Mouse (Mus musculus) kidney, adult 11 months (tissue): ENCODE results near the gene Il22ra1.

Experiments used
- DNase-seq: peaks from one replicate; pipeline ENCODE4 v3.0.0; 2022

The Il22ra1 gene

GRCm38 (mm10) chr4:135771592-135771991, 43.6 kb downstream of the Il22ra1 start:
- no peak for DNase-seq

- no peak for DNase-seq
Observed at GRCm38 (mm10) chr4:135772671-135773070, 44.7 kb downstream of the Il22ra1 start.

DNA sequence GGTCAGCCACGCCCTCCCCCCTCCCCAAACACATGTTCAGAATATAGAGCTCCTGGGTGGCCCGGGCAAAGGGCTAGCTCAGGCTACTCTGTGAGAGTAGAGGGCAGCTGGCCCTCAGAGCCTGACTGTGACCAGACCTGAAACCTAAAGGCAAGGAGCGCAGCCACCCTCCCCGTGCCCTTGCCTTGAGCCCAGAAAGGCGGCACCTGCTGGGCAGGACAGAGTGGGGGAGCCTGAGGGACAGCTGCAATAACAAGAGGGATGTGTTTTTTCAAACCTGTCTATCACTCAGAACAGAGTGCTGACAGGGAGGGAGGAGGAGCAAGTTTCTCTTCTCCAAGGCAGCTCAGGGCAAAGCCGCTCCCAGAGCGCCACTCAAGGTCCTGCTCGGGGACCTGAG, 46.5 kb downstream of the Il22ra1 start:
- DNase-seq, result no peak

GRCm38 (mm10) chr4:135776850-135777249, 48.9 kb downstream of the Il22ra1 start:
- no peak for DNase-seq

DNA sequence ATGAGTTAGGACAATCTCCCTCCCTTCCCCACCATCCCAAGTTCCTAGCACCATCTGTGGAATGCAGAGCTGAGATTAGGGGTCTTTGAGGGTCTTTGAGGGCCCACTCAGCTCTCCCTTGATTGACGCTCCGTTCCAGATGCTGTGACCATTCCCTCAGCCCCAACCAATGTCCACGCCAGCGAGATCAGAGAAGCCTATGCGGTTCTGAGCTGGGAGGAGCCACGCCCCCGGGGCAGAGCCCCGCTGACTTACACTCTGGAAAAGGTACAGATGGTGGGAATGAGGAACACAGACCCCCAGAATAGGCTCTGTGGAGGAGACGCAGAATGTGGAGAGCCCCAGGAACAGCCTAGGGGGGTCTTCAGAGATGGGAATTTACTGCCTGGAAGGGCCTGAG, 51.7 kb downstream of the Il22ra1 start:
- no peak for DNase-seq

GRCm38 (mm10) chr4:135780255-135780654, 52.3 kb downstream of the Il22ra1 start:
- peak; percentile 39 for DNase-seq

- DNase-seq, result no peak
Observed at GRCm38 (mm10) chr4:135781304-135781703, 53.3 kb downstream of the Il22ra1 start.

GRCm38 (mm10) chr4:135786581-135786980, 58.6 kb downstream of the Il22ra1 start:
- peak; percentile 30 for DNase-seq

- peak; percentile 58 for DNase-seq
Observed at GRCm38 (mm10) chr4:135787271-135787670, 59.3 kb downstream of the Il22ra1 start.

DNA sequence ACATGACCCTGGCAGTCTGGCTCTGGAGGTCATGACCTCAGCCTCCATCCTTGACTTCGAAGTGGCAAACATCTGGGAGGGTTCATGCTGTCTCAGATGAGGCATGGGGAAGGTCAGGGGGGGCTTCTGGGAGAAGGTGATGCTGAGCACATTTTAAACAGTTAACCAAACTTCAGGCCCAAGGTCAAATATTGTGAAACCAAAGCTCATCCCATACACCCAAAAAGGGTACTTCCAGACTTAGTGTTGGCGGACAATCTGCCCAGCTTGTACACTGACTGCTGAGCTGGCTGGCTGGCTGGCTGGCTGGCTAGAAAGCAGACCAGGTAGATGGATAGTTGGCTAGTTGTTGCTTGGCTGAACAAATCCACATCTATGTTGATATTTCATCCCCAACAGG, 61.2 kb downstream of the Il22ra1 start:
- DNase-seq, result no peak

- DNase-seq, result no peak
Observed at GRCm38 (mm10) chr4:135792821-135793220, 64.8 kb downstream of the Il22ra1 start.

- no peak for DNase-seq
Observed at GRCm38 (mm10) chr4:135797931-135798330, 70.0 kb downstream of the Il22ra1 start.

GRCm38 (mm10) chr4:135801543-135801942, 73.6 kb downstream of the Il22ra1 start:
- DNase-seq, result peak; percentile 96
